Mouse (Mus musculus) monocyte, adult 59 days (primary cell): ENCODE measurements around the gene Acvrl1. TPM values are rescaled to one million over a fixed set of nuclear protein-coding genes. Genes with fewer than 3 reads are reported as not detected.

Source experiments
- total RNA-seq, 2 experiments: library from RNA; stranded (reverse); gene quantifications; one replicate each; pipeline ENCODE4 v1.2.4; 2023

Acvrl1 gene
- 10 to 100 TPM; 52.6 to 61.6 TPM for total RNA-seq

DNA sequence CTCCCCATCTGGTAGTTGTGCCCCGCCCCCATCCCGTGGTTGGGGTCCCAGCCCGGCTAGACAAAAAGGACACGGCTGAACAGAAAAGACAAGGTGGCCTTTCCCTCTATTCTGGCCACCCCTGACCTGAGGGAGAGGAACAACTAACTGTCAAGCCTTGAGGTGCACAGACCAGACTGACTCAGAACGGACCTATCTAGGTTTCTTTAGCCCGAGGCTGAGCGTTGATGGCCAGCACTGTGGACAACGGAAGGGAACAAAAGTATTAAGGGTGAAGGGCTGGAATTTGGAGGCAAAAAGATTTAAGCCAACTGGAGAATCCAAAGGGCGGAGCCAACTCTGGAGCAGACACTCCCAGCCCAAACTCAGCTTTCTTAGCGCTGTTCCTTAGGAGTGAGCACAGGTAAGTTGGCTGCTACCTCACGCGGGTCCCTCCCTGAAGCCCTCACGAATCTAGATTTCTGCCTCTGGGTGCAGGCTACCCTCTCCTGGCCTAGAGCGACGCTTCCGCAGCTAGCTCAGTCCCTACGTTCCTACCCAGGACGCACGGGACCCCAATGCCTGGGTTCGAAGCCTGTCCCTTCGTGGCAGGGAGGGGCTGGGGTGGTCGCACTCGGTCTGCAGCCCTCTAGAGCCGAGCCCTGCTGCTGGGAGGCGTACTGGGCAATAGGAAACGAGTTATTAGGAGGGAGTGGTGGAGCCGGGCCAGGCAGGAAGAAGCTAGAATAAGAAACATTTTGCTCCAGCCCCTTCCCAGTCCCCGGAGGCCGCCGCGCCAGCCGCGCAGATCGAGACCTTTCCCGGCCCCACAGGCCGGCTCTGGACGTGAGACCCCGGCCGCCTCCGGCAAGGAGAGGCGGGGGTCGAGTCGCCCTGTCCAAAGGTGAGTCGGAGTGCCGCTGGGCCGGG, at the start of gene Acvrl1:
Acvrl1 (plus strand) TSS at position 342 of the 909 bp plus-strand sequence.

DNA sequence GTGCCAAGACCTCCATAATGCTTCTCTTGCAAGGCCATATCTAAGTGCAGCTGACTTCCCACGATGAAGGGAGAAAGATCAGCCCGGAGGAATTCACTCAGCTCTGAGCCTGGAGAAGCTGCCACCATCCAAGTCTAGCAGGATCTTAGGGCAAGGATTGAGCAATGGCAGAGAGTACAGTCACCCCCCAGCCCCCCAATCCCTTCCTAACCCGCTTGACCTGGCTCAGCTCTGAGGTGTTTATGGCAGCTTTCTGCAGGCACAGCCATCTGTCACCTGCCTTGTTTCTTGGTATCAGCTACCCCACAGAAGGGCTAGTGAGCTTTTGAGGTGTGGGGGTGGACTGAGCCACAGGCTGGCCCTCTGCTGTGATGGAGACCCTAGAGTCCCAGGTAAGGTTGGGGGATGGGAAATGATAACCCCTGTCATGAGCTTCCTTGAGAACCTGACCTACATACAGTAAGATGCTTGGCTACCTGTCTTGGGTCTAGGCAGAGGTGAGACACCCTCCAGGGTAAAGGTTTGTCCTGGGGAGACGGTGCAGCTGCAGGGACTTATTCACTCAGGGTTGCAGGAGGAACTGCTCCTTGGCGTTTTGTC, 12.7 kb upstream of the Acvrl1 start, which contains the start of gene Ankrd33:
Ankrd33 (plus strand) TSS at position 245 of the 600 bp plus-strand sequence.

DNA sequence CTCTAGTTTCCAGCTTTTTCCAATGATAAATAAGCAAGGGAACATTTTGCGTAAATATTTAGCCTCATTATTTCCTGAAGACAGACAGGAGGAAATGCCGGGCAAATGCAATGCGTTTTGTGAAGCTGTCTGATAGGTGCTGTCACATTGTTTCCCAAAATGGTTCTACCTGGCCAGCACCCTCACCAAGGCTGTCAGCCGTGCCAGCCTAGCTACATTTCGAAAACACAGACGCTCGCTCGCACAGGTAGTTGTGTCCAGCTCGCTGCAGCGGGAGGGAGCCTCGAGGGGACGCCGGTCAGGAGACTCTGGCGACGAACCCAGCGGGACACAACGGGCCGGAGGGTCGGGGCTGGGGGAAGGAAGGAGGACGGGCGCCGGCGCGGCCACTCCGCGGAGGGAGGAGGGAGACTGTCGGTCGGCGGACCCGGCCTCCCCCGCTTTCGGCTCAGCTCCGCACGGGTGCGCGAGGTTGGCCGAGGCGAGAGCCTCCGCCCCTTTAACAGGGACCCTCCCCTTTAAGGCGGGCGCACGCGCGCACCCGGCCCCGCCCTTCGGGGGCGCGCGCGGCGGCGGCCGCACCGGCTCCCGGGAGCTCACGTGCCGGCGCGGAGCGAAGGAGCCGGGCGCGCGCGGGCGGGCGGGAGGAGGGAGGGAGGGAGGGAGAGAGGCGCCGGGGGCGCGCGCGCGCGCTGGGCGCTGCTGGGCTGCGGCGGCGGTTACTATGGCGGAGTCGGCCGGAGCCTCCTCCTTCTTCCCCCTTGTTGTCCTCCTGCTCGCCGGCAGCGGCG, 45.3 kb downstream of the Acvrl1 start, which contains the start of gene Acvr1b:
Acvr1b (plus strand) TSS at position 647 of the 791 bp plus-strand sequence.

Other genes starting within 250 kb of the Acvrl1 start
- gene Gm47841, start 81.1 kb upstream of the Acvrl1 start, total RNA-seq: not detected
- 1 to 10 TPM in 1 of 2 experiments, under 1 TPM in 1; 0.89 to 1.0 TPM for gene Fignl2, start 50.0 kb upstream of the Acvrl1 start, total RNA-seq
- gene Ankrd33, start 12.8 kb upstream of the Acvrl1 start, total RNA-seq: not detected
- 10 to 100 TPM; 25.7 to 26.7 TPM for gene Acvr1b, start 45.5 kb downstream of the Acvrl1 start, total RNA-seq
- gene Grasp, start 95.7 kb downstream of the Acvrl1 start, total RNA-seq: 10 to 100 TPM; 15.2 to 17.9 TPM
- 1,000 to 10,000 TPM; 2,185 to 2,202 TPM for gene Nr4a1, start 125.7 kb downstream of the Acvrl1 start, total RNA-seq
- 10 to 100 TPM; 42.9 to 44.5 TPM for gene Atg101, start 155.8 kb downstream of the Acvrl1 start, total RNA-seq
- gene 6030408B16Rik, start 164.7 kb downstream of the Acvrl1 start, total RNA-seq: under 1 TPM; 0.46 to 0.79 TPM
- gene Krt80, start 241.6 kb downstream of the Acvrl1 start, total RNA-seq: 100 to 1,000 TPM; 169 to 182 TPM